Mouse (Mus musculus) lung, postnatal 0 days (tissue): ENCODE results near the gene Pde6d.

ENCODE experiments used
- CTCF ChIP-seq: IDR thresholded peaks from 2 replicates; pipeline ENCODE4 v1.5.1; 2016; ENCODE audit warnings: antibody characterized with exemption, mild to moderate bottlenecking
- EP300 ChIP-seq: IDR thresholded peaks from 2 replicates; pipeline ENCODE4 v1.6.1; 2016; ENCODE audit warnings: antibody characterized with exemption, mild to moderate bottlenecking, control low read depth

DNA sequence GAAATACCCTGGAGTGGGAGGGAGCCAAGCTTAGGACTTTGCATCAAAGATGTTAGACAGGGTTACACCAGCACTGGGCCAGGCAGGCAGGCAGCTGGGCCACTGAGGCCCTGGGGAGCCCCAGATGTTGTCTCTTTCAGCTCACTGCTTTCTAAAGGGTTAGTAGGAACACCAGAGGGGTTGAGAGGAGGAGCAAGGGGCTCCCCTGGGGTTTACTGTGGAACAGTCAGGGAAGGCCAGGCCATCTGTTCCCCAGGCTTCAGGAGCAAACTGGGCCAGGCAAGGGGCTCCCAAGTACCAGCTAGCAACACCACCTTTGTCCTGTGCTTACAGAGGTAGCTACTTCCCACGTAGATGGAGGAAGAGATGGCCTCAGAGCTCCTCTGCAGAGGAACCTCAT is 83.8 kb downstream of the Pde6d start:
- TF ChIP-seq CTCF: no peak
- TF ChIP-seq EP300: no peak
